Mouse (Mus musculus) myocyte (in vitro differentiated cells): ENCODE results near the gene Fyn.

ENCODE experiments used
- E2F4 ChIP-seq: IDR thresholded peaks from one replicate; pipeline ENCODE4 v1.6.1; 2011; ENCODE audit warnings: mild to moderate bottlenecking, control low read depth, moderate library complexity; ENCODE audit not compliant: insufficient read depth
- MYOG ChIP-seq, 3 experiments: IDR thresholded peaks; one replicate each; pipeline ENCODE4 v1.6.1; 2011; ENCODE audit warnings: control low read depth in 2 of 3, low read depth in 2 of 3, mild to moderate bottlenecking in 2 of 3; ENCODE audit not compliant: insufficient read length in 2 of 3, control insufficient read depth in 1 of 3, insufficient read depth in 1 of 3
- POLR2A ChIP-seq: IDR thresholded peaks from one replicate; pipeline ENCODE4 v1.6.1; 2011; ENCODE audit warnings: low read depth, mild to moderate bottlenecking, control low read depth, moderate library complexity; ENCODE audit not compliant: insufficient read length
- POLR2AphosphoS2 ChIP-seq: IDR thresholded peaks from one replicate; pipeline ENCODE4 v1.6.1; 2011; ENCODE audit warnings: low read depth, control low read depth; ENCODE audit not compliant: insufficient read length
- REST ChIP-seq: IDR thresholded peaks from one replicate; pipeline ENCODE4 v1.6.1; 2011; ENCODE audit warnings: mild to moderate bottlenecking, control low read depth, moderate library complexity; ENCODE audit not compliant: insufficient read depth, insufficient read length
- TCF12 ChIP-seq: IDR thresholded peaks from one replicate; pipeline ENCODE4 v1.6.1; 2011; ENCODE audit warnings: mild to moderate bottlenecking, control low read depth; ENCODE audit not compliant: poor library complexity, insufficient read depth, severe bottlenecking
- USF1 ChIP-seq: IDR thresholded peaks from one replicate; pipeline ENCODE4 v1.6.1; 2011; ENCODE audit warnings: low read depth, mild to moderate bottlenecking, control low read depth, moderate library complexity

DNA sequence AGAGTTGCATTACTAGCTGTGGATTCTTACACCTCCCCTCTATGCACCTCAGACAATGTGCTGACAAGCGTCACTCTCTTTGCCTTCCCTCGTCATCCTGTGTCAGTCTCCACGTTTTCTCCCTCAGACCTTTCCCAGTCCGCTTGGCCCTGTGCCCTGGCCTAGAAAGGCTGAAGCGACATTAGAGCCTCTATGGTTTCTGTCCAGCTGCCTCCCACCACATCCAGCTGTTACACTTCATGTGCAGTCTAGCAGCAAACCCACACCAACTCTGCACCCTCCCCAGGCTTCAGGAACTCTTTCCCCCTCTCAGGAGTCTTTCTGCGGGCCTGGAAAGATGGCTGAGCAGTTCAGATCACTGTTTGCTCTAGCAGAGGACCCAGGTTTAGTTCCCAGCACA, 98.7 kb downstream of the Fyn start:
- no peak for TF ChIP-seq USF1
- TF ChIP-seq MYOG (IDR thresholded peaks at IDR 0.05; ENCODE audit: control insufficient read depth in 1 of 3, insufficient read depth in 1 of 3, insufficient read length in 2 of 3, low read depth in 2 of 3) = peak in 1 of 3 experiments; percentile 17
- no peak for TF ChIP-seq REST
- TF ChIP-seq POLR2A = no peak
- TF ChIP-seq TCF12 = no peak
- peak; percentile 38 for TF ChIP-seq POLR2AphosphoS2
- no peak for TF ChIP-seq E2F4
